Mouse (Mus musculus): ENCODE results near the gene Pea15a. TPM values are rescaled to one million over a fixed set of nuclear protein-coding genes. Genes with fewer than 3 reads are reported as not detected.

Gene Pea15a
- polyA plus RNA-seq, 1 experiment from 2014 or later = 385 TPM

- DNase-seq (no peak), ATAC-seq (ENCODE audit: low FRiP score, low TSS enrichment) (no peak)
- Histone ChIP-seq H3K27me3 (ENCODE audit: control insufficient read depth, insufficient read depth, low read length) (no peaks in the 10 kb centered on the region), H3K27ac (replicated peaks; ENCODE audit: low read depth, low read length) (no peak overlapping the region), H3K4me3 (replicated peaks; ENCODE audit: low read depth, low read length) (no peak overlapping the region), H3K9me3 (ENCODE audit: control insufficient read depth, low read length) (no peaks in the 10 kb centered on the region), H3K4me2 (ENCODE audit: low read length) (no peak overlapping the region), H3K36me3 (ENCODE audit: control insufficient read depth, insufficient read depth, low read length) (peaks cover 90% of the 10 kb centered on the region), H3K9ac (replicated peaks; ENCODE audit: low read length) (no peak overlapping the region), H3K4me1 (ENCODE audit: control insufficient read depth, insufficient read depth, low read length) (no peaks in the 10 kb centered on the region)
- WGBS = 95% methylated on average over 3 of the region's 3 CpGs
Observed at GRCm38 (mm10) chr1:172192217-172192616, 14.4 kb downstream of the Pea15a start.

GRCm38 (mm10) chr1:172191578-172191977 is 15.0 kb downstream of the Pea15a start:
- ATAC-seq (ENCODE audit: low FRiP score, low TSS enrichment) (no peak), DNase-seq (no peak)
- H3K27me3 ChIP-seq (ENCODE audit: control insufficient read depth, insufficient read depth, low read length) = no peaks in the 10 kb centered on the region
- H3K27ac ChIP-seq (replicated peaks; ENCODE audit: low read depth, low read length) = no peak overlapping the region
- H3K9me3 ChIP-seq (ENCODE audit: control insufficient read depth, low read length) = no peaks in the 10 kb centered on the region
- H3K4me3 ChIP-seq (replicated peaks; ENCODE audit: low read depth, low read length) = no peak overlapping the region
- H3K9ac ChIP-seq (replicated peaks; ENCODE audit: low read length) = no peak overlapping the region
- no peak overlapping the region for H3K4me2 ChIP-seq (ENCODE audit: low read length)
- WGBS = 86% methylated on average over 2 of the region's 2 CpGs
- H3K36me3 ChIP-seq (ENCODE audit: control insufficient read depth, insufficient read depth, low read length) = peaks cover 90% of the 10 kb centered on the region
- no peaks in the 10 kb centered on the region for H3K4me1 ChIP-seq (ENCODE audit: control insufficient read depth, insufficient read depth, low read length)

DNA sequence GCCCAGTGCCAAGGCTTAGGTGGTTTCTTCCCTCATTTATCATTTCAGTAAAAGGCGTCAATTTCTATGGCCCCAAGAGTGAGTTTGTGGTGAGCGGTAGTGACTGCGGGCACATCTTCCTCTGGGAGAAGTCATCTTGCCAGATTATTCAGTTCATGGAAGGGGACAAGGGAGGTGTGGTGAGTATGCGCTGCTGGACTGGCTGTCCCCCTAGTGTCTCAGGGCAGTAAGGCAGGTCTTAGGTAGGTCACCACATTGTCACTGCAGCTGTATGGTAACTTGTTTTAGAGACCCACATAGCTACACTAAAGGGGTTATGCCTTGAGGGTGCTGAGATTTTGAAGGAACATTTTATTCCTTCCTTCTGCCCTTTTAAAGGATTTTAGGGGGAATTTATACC is 17.7 kb downstream of the Pea15a start:
- DNase-seq (peak; percentile 25), ATAC-seq (ENCODE audit: low FRiP score, low TSS enrichment) (no peak)
- Histone ChIP-seq H3K36me3 (ENCODE audit: control insufficient read depth, insufficient read depth, low read length) (peaks cover 76% of the 10 kb centered on the region), H3K9me3 (ENCODE audit: control insufficient read depth, low read length) (no peaks in the 10 kb centered on the region), H3K4me1 (ENCODE audit: control insufficient read depth, insufficient read depth, low read length) (no peaks in the 10 kb centered on the region), H3K4me2 (ENCODE audit: low read length) (no peak overlapping the region), H3K27ac (replicated peaks; ENCODE audit: low read depth, low read length) (no peak overlapping the region), H3K27me3 (ENCODE audit: control insufficient read depth, insufficient read depth, low read length) (no peaks in the 10 kb centered on the region), H3K9ac (replicated peaks; ENCODE audit: low read length) (no peak overlapping the region), H3K4me3 (replicated peaks; ENCODE audit: low read depth, low read length) (no peak overlapping the region)
- WGBS = 65% methylated on average over 4 of the region's 4 CpGs

DNA sequence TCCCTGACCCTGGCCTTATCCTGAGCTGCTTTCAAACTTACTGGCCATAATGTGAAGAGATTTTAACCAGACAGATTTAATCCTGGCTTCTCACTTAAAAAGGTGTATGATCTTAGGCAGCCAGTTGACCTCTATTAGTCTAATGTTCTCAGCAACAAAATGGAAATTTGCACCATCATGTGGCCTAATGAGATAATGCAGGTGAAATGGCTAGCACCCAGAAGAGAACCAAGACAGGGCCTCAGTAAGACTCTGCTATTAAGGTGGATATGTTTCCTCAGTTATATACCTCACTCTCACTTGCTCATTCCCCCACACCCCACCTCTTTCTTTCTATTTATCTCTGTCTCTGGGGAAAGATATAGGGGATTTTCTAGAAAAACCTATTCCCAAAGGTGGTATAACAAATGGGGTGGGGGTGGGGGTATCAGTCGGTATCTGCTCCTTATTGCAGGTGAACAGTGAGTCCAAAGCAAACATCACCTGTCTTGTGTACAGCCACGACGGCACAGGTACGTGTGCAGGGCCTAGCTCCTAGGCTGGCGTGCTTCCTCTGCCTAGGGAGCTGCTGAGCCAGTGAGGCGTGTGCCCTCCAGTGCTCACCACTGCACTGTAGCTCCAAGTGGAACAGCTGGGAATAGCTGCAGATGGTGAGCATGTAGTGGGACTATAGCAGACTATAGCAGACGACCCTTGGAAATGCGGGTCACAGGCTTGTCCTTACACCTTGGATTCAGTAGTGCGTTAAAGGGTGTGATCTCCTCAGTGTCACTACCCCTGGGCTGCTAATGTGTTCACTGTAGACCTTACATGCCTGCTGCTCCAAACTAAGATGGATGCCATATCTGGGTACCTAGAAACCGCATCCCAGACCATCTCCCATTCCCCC is 20.0 kb downstream of the Pea15a start:
- no peak overlapping the region for H3K4me2 ChIP-seq (ENCODE audit: low read length)
- 95% methylated on average over 10 of the region's 10 CpGs for WGBS
- H3K4me3 ChIP-seq (replicated peaks; ENCODE audit: low read depth, low read length) = no peak overlapping the region
- DNase-seq = peak; percentile 50
- no peaks in the 10 kb centered on the region for H3K4me1 ChIP-seq (ENCODE audit: control insufficient read depth, insufficient read depth, low read length)
- H3K27ac ChIP-seq (replicated peaks; ENCODE audit: low read depth, low read length) = no peak overlapping the region
- no peaks in the 10 kb centered on the region for H3K27me3 ChIP-seq (ENCODE audit: control insufficient read depth, insufficient read depth, low read length)
- no peak overlapping the region for H3K9ac ChIP-seq (replicated peaks; ENCODE audit: low read length)
- peak; percentile 48; the same call in 1 of the 2 replicates for ATAC-seq (ENCODE audit: low FRiP score, low TSS enrichment)
- H3K36me3 ChIP-seq (ENCODE audit: control insufficient read depth, insufficient read depth, low read length) = peaks cover 72% of the 10 kb centered on the region
- no peaks in the 10 kb centered on the region for H3K9me3 ChIP-seq (ENCODE audit: control insufficient read depth, low read length)

- DNase-seq (no peak), ATAC-seq (ENCODE audit: low FRiP score, low TSS enrichment) (no peak)
- no peak overlapping the region for H3K27ac ChIP-seq (replicated peaks; ENCODE audit: low read depth, low read length)
- no peak overlapping the region for H3K9ac ChIP-seq (replicated peaks; ENCODE audit: low read length)
- H3K4me2 ChIP-seq (ENCODE audit: low read length) = no peak overlapping the region
- H3K4me1 ChIP-seq (ENCODE audit: control insufficient read depth, insufficient read depth, low read length) = no peaks in the 10 kb centered on the region
- H3K36me3 ChIP-seq (ENCODE audit: control insufficient read depth, insufficient read depth, low read length) = peaks cover 70% of the 10 kb centered on the region
- H3K27me3 ChIP-seq (ENCODE audit: control insufficient read depth, insufficient read depth, low read length) = no peaks in the 10 kb centered on the region
- no peak overlapping the region for H3K4me3 ChIP-seq (replicated peaks; ENCODE audit: low read depth, low read length)
- H3K9me3 ChIP-seq (ENCODE audit: control insufficient read depth, low read length) = no peaks in the 10 kb centered on the region
Observed at GRCm38 (mm10) chr1:172183915-172184314, 22.7 kb downstream of the Pea15a start.

DNA sequence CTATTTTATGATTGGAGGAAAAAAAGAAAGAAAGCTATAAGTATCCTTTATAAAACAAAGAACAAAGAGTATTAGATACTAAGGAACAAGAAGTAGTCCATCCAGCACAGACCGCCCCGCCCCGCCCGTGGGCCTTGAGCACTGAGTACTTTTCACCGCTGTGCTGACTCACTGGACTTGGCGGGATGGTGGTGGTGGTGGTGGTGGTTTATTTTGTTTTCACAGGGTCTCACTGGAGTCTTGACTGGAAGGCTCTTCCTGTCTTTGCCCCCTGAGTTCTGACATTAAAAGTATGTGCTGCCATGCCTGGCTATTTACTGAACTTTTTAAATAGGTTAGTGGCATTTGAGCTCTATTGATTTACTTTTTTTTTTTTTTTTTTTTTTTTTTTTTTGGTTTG is 23.5 kb downstream of the Pea15a start:
- Histone ChIP-seq H3K9ac (replicated peaks; ENCODE audit: low read length) (no peak overlapping the region), H3K36me3 (ENCODE audit: control insufficient read depth, insufficient read depth, low read length) (peaks cover 67% of the 10 kb centered on the region), H3K4me2 (ENCODE audit: low read length) (no peak overlapping the region), H3K4me1 (ENCODE audit: control insufficient read depth, insufficient read depth, low read length) (no peaks in the 10 kb centered on the region), H3K27ac (replicated peaks; ENCODE audit: low read depth, low read length) (no peak overlapping the region), H3K4me3 (replicated peaks; ENCODE audit: low read depth, low read length) (no peak overlapping the region), H3K27me3 (ENCODE audit: control insufficient read depth, insufficient read depth, low read length) (no peaks in the 10 kb centered on the region), H3K9me3 (ENCODE audit: control insufficient read depth, low read length) (no peaks in the 10 kb centered on the region)
- DNase-seq (no peak), ATAC-seq (ENCODE audit: low FRiP score, low TSS enrichment) (no peak)
- 96% methylated on average over 6 of the region's 6 CpGs for WGBS

DNA sequence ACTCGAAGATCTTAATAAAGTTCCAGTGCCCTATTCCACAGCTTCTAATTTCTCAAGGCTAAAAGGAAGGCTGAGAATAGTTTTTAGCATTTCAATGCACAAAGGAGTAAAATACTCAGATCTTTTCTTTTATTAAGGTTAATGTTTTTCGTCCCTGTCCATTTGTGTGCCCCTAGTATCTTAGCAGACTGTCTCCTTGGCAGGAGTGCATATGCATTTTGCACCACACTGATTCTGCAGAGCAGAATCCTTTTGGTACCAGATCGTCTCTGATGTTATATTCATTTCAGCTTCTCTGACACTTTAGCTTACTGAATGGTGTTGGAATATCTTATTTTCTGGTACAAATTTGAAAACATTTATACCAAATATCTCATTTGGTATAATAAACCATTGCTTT is 24.8 kb downstream of the Pea15a start:
- DNase-seq = no peak
- Histone ChIP-seq H3K27ac (replicated peaks; ENCODE audit: low read depth, low read length) (no peak overlapping the region), H3K27me3 (ENCODE audit: control insufficient read depth, insufficient read depth, low read length) (no peaks in the 10 kb centered on the region), H3K9me3 (ENCODE audit: control insufficient read depth, low read length) (no peaks in the 10 kb centered on the region), H3K4me3 (replicated peaks; ENCODE audit: low read depth, low read length) (no peak overlapping the region), H3K36me3 (ENCODE audit: control insufficient read depth, insufficient read depth, low read length) (peaks cover 63% of the 10 kb centered on the region), H3K4me2 (ENCODE audit: low read length) (no peak overlapping the region), H3K9ac (replicated peaks; ENCODE audit: low read length) (no peak overlapping the region), H3K4me1 (ENCODE audit: control insufficient read depth, insufficient read depth, low read length) (no peaks in the 10 kb centered on the region)
- no peak for ATAC-seq (ENCODE audit: low FRiP score, low TSS enrichment)
- 95% methylated on average over 3 of the region's 3 CpGs for WGBS

DNA sequence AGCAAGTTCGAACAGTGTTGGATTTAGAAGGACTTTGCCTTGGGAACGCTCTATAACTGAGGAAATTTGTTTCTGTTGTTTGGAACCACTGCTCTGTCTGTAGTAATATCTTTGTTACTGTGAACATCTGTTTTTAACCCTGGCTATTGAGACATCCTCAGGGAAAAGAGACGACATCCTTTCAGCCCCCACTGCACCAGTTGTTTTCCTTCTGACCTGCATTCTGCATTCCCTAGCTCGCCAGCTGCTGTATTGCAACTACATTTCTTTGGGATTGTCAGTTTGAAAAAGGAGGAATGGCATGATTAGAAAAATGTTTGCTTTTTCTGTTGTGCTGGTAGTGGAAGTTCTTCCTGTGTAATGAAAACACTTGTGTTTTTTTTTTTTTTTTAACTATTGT is 25.7 kb downstream of the Pea15a start:
- no peaks in the 10 kb centered on the region for H3K9me3 ChIP-seq (ENCODE audit: control insufficient read depth, low read length)
- H3K27ac ChIP-seq (replicated peaks; ENCODE audit: low read depth, low read length) = no peak overlapping the region
- H3K9ac ChIP-seq (replicated peaks; ENCODE audit: low read length) = no peak overlapping the region
- H3K4me2 ChIP-seq (ENCODE audit: low read length) = no peak overlapping the region
- H3K27me3 ChIP-seq (ENCODE audit: control insufficient read depth, insufficient read depth, low read length) = no peaks in the 10 kb centered on the region
- no peaks in the 10 kb centered on the region for H3K4me1 ChIP-seq (ENCODE audit: control insufficient read depth, insufficient read depth, low read length)
- WGBS = 83% methylated on average over 4 of the region's 4 CpGs
- no peak for DNase-seq
- no peak overlapping the region for H3K4me3 ChIP-seq (replicated peaks; ENCODE audit: low read depth, low read length)
- H3K36me3 ChIP-seq (ENCODE audit: control insufficient read depth, insufficient read depth, low read length) = peaks cover 57% of the 10 kb centered on the region
- no peak for ATAC-seq (ENCODE audit: low FRiP score, low TSS enrichment)

GRCm38 (mm10) chr1:172179102-172179501 is 27.5 kb downstream of the Pea15a start:
- WGBS = 89% methylated on average over 7 of the region's 7 CpGs
- no peaks in the 10 kb centered on the region for H3K27me3 ChIP-seq (ENCODE audit: control insufficient read depth, insufficient read depth, low read length)
- no peak overlapping the region for H3K9ac ChIP-seq (replicated peaks; ENCODE audit: low read length)
- no peak overlapping the region for H3K4me2 ChIP-seq (ENCODE audit: low read length)
- H3K27ac ChIP-seq (replicated peaks; ENCODE audit: low read depth, low read length) = no peak overlapping the region
- no peak overlapping the region for H3K4me3 ChIP-seq (replicated peaks; ENCODE audit: low read depth, low read length)
- ATAC-seq (ENCODE audit: low FRiP score, low TSS enrichment) (no peak), DNase-seq (no peak)
- H3K36me3 ChIP-seq (ENCODE audit: control insufficient read depth, insufficient read depth, low read length) = peaks cover 70% of the 10 kb centered on the region
- H3K9me3 ChIP-seq (ENCODE audit: control insufficient read depth, low read length) = no peaks in the 10 kb centered on the region
- H3K4me1 ChIP-seq (ENCODE audit: control insufficient read depth, insufficient read depth, low read length) = no peaks in the 10 kb centered on the region
